Mouse (Mus musculus) heart, postnatal 4 days (tissue): Measurements from ENCODE around the gene Krt80. TPM values are rescaled to one million over a fixed set of nuclear protein-coding genes. Genes with fewer than 3 reads are reported as not detected.

Source experiments
- DNase-seq: peaks from one replicate; pipeline ENCODE4 v3.0.0; 2021
- microRNA-seq, 2 experiments: library from miRNA; unstranded; fragments of <30 nt; microRNA quantifications; one replicate each; pipeline ENCODE4 v1.2.0; 2021 to 2022
- total RNA-seq, 2 experiments: library from RNA; stranded (reverse); gene quantifications; 2 replicates each; pipeline ENCODE4 v1.2.3; 2021

Krt80 gene
- total RNA-seq, 2 experiments from 2014 or later: 10.1 to 11.2 TPM

DNA sequence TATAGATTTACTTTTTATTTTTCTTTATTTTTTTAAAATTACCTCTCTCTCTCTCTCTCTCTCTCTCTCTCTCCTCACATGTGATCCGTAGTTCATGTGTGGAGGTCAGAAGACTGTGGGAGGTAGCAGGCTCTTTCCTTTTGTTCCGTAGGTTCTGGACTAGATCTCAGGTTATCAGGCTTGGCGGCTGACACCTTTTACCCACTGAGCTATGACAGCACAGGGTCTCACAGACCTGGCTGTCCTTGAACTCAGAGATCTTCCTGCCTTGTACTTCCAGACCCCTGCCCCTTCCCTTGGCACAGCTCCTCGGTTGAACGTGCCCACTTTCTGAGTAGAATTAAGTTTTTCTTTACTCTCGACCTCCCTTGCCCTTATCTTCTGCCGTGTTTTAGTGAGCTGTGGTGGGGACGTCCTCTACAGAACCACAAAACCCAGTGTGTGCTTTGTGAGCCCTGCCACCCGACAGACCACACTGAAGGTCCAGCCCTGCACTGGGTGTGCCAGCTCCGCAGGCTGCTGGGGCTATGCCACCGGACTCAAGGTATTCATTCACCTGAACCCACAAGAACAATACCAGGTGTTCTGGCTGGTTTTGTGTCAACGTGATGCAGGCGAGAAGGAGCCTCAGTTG lies 53.6 kb downstream of the Krt80 start:
- no peak for DNase-seq

DNA sequence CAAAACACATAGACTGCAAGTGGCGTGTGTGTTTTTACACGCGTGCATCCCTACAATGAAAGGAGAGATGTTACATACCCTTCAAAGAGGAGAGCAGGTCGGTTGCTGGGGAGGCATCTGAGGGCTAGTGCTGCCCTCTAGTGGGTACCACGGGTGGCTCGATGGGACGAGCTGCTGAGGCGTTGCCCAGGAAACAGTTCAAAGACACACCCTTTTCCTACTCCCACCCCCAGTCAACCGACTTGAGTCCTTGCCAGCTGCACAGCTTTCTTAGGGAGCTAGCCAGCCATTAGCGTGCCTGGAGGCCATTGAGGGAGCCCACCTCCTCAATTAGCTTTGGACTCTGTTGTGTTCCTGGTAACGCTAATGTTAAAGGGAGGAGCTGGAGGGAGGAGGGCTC lies 54.1 kb downstream of the Krt80 start:
- DNase-seq: peak; percentile 94

- no peak for DNase-seq
Measured at GRCm38 (mm10) chr15:101315378-101315777, 54.6 kb downstream of the Krt80 start.

DNA sequence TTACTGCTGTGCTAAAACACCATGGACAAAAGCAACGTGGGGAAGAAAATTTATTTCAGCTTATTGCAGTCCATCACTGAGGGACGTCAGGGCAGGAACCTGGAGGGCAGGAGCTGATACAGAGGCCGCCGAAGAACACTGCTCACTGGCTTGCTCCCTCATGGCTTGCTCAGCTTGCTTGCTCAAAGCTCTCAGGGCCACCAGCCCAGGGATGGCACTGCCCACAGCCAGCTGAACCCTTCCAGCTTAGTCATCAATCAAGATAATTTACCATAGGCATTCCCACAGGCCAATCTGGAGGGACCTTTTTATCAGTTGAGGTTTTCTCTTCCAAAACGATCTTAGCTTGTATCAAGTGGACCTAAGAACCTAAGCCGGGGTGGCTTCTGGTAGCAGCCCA lies 58.0 kb downstream of the Krt80 start:
- no peak for DNase-seq

DNA sequence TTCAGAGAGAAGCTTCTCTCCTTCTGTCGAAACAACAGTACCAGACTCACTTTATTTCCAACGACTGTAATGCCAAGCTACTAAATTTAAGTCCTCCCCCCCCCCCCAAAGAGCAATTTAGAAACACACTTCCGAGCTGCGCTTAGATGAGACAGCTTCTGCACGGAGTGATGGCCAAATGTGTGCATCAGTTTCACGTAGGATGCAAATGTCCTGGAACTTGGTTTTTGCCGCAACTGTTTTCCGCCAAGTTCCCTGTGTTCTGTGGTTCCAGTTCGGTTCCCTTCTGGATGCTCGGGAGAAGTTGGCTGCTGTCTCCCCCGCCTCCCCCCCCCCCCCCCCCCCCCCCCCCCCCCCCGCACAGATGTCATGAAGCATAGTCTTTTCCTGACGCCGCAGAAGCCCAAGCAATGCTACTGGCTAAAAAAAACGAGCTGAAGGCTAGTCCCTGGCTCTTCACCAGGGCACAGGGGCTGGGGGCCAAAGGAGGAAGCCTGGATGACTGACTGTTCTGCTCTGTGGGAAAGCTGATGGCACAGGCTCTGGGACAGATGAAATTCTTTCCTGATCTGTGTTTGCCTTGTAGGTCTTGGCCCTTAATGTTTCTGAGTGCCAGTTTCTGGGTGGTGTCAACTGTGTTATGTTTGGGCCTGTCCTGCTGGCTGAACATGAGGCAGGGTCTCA lies 58.7 kb downstream of the Krt80 start:
- no peak for DNase-seq

- no peak for DNase-seq
Measured at GRCm38 (mm10) chr15:101309493-101309892, 60.5 kb downstream of the Krt80 start.

DNA sequence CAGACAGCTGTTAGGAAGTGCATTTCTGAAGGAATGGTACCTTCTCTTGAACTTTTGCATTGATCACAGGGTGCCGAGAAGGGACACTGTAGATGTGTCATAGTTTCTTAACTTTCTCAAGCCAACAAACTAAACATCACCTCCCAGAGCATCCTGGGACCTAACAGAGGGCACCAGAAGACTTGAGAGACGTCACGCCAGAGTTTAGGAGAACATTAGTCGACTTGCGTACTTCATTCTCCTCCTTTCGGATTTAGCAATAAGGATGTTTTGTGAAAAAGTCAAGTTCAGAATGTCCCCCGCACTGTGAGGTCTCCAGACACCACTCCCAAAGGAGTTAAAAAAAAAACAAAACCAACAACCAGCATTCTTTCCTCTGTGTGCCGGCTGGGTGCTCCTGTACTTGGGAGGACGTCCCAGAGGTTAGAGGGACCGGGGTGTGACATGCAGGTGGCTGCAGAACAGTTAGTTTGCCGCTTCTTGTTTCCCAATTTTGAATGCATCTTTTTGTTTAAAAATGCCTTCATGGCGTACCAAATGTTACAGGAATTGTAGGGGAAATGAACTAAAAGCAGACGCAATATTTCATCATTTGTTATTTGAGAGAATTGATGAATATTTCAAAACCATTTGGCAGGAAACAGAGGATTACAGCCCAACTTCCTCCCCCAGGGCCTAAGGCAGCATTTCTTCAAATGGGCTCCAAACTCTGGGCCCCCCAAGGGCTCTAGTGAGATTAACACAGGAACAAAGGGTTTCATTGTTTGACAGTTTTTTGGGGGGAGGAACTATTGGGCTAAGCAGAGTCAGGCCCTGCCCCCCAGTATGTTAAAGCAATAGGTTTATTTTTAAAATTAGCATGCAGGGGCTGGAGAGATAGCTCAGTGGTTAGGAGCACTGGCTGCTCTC lies 61.3 kb downstream of the Krt80 start:
- no peak for DNase-seq

- no peak for DNase-seq
Measured at GRCm38 (mm10) chr15:101306459-101306858, 63.5 kb downstream of the Krt80 start.

DNA sequence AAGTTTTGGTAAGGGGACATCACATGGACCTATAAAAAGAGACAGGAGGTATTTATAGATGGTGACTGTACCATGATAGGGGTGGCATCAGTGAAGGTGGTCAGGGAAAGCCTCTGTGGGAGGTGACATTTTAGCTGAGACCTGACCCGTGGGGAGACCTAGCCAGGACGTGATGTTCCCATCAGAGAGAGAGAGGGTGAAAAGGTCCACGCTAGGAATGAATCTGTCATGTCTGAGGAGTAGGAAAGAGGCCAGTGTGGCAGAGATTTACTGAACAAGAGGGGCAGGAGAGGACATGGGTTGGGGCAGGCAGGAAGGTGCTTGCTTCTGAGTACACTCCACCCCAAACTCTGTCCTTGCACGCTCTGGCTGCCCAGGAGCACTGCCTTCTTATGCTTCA lies 66.1 kb downstream of the Krt80 start:
- no peak for DNase-seq

GRCm38 (mm10) chr15:101302201-101302600 lies 67.8 kb downstream of the Krt80 start:
- DNase-seq: no peak

- DNase-seq: no peak
Measured at GRCm38 (mm10) chr15:101300128-101300527, 69.8 kb downstream of the Krt80 start.

DNA sequence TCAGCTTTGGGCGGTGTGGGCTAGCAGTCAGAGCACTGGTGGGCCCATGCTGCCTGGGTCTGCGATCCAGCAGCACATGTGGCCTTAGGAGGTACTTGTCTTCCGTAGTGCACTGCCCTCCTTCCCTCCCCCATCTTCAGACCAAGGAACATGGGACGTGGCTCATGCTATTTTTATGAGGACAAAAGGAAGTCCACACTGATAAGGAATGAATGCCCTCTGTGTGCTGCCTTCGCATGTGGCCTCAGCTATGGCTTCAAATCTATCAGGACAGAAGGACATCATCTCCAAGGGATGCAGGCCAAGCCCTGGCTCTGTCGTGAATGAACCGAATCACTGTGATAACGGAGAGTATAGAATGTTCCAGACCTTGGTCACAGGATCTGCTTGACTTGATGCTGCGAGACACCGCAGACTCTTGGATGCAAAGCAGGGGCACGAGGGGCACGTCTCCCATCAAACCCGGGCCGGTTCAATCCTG lies 70.4 kb downstream of the Krt80 start:
- DNase-seq: no peak

DNA sequence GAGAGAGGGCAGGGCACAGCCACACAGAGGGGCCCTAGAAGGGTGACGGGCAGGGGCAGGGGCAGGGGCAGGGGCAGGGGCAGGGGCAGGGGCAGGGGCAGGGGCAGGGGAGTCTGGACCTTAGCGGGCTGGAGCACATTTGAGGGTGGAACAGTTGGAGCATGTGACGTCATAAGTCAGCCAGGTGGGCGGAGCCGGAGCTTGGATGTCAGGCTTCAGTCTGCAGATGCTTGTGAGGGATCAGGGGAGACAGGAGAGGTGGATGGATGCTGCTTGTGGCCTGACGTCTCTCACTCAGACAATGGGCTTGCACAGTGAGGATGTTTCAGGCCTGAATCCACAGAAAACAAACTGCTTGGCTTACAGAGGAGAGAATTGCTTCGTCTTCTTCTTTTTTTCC lies 71.4 kb downstream of the Krt80 start:
- peak; percentile 58 for DNase-seq

GRCm38 (mm10) chr15:101297988-101298387 lies 72.0 kb downstream of the Krt80 start:
- DNase-seq: no peak

Small RNA genes within 50 kb of the gene (microRNA-seq; reads per million reads assigned to microRNA genes)
- gene Mir1941: 3.5 to 5.1 reads per million in 2 experiments

Other genes with a start within 250 kb of the Krt80 start
- 10 to 100 TPM; 20.5 to 21.7 TPM for gene Acvrl1, start 241.6 kb downstream of the Krt80 start, total RNA-seq
- 10 to 100 TPM; 20.8 to 21.4 TPM for gene Acvr1b, start 196.1 kb downstream of the Krt80 start, total RNA-seq
- gene Grasp, start 146.0 kb downstream of the Krt80 start, total RNA-seq: 10 to 100 TPM; 13.9 to 15.1 TPM
- gene Nr4a1, start 115.9 kb downstream of the Krt80 start, total RNA-seq: 10 to 100 TPM; 48.1 to 49.6 TPM
- gene Atg101, start 85.9 kb downstream of the Krt80 start, total RNA-seq: 10 to 100 TPM; 21.7 to 23.3 TPM
- 1 to 10 TPM; 4.3 to 4.6 TPM for gene 6030408B16Rik, start 77.0 kb downstream of the Krt80 start, total RNA-seq
- gene Krt7, start 40.9 kb upstream of the Krt80 start, total RNA-seq: 1 to 10 TPM; 9.3 to 10.0 TPM
- gene Krt87, start 68.6 kb upstream of the Krt80 start, total RNA-seq: not detected
- gene Krt88, start 77.6 kb upstream of the Krt80 start, total RNA-seq: not detected
- gene Krt81, start 93.6 kb upstream of the Krt80 start, total RNA-seq: not detected
- not detected for gene Krt86, start 103.3 kb upstream of the Krt80 start, total RNA-seq
- not detected for gene Krt83, start 121.3 kb upstream of the Krt80 start, total RNA-seq
- not detected for gene Gm49425, start 147.1 kb upstream of the Krt80 start, total RNA-seq
- gene Krt84, start 162.7 kb upstream of the Krt80 start, total RNA-seq: not detected
- gene Krt82, start 180.5 kb upstream of the Krt80 start, total RNA-seq: not detected
- gene Krt90, start 192.8 kb upstream of the Krt80 start, total RNA-seq: under 1 TPM in 1 of 2 experiments, not detected in 1; 0.10 TPM
- gene Krt75, start 203.7 kb upstream of the Krt80 start, total RNA-seq: not detected